8 mouse cellular contexts compared by ENCODE assay signal in the genomic region with DNA sequence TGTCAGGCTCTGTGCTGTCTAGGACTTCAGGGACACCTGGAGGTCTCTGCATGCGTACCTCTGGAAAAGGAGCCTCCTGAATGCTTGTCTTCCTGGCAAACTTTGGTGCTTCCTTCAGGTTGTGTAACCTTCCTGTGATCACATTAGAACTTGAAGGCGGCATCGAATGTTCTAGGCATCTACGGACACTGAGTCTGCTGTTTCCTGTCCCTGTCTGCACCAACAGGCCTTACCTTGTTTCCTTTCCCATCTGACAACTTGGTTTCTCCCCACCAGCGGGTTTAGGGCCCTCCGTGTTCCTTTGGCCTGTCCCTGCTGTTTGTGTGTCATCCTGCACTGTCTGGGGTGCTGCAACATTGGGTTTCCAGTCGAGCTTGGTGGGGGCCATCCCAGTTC. TPM values are rescaled to one million over a fixed set of nuclear protein-coding genes. Genes with fewer than 3 reads are reported as not detected.
A peak's percentile ranks its signal among the peaks of the same experiment; 100 is the strongest.
DNase-seq lines count a peak whose midpoint lies in the region; ATAC-seq and TF ChIP-seq lines count a peak whose summit lies in the region.
"Had no signal": no experiment of that assay in that cellular context is flagged by ENCODE, and none has a peak within 500 bp of the region (broad histone marks: within the 10 kb centered on the region; RNA-seq: fewer than 3 reads in every experiment).

No protein-coding gene starts in this region.

- H3K4me1 ChIP-seq in E14TG2a.4 (replicated peaks; ENCODE audit: low read depth, low read length) = peaks cover 93% of the 10 kb centered on the region
- H3K4me1 ChIP-seq in embryonic facial prominence, embryonic 12.5 days = peaks cover 62% of the 10 kb centered on the region
- peaks cover 84% of the 10 kb centered on the region for H3K4me1 ChIP-seq in liver, embryonic 15.5 days (replicated peaks)

- no peak for ATAC-seq in embryonic facial prominence, embryonic 12.5 days (ENCODE audit: insufficient number of reproducible peaks, insufficient read depth, low FRiP score, low TSS enrichment)
- ATAC-seq in liver, embryonic 15.5 days (ENCODE audit: insufficient read depth) = no peak

- H3K4me2 ChIP-seq in embryonic facial prominence, embryonic 12.5 days (replicated peaks) = no peak overlapping the region
- H3K4me2 ChIP-seq in liver, embryonic 15.5 days = peak overlapping the region; percentile 95

- H3K27me3 ChIP-seq in E14TG2a.4 (ENCODE audit: insufficient read depth, low read length) = no peaks in the 10 kb centered on the region
- H3K27me3 ChIP-seq in embryonic facial prominence, embryonic 12.5 days = no peaks in the 10 kb centered on the region
- H3K27me3 ChIP-seq in liver, embryonic 15.5 days = no peaks in the 10 kb centered on the region

- no peak overlapping the region for H3K4me3 ChIP-seq in left cerebral cortex, adult 2 months
- peak overlapping the region; percentile 77 for H3K4me3 ChIP-seq in E14TG2a.4 (replicated peaks; ENCODE audit: low read length)
- no peak overlapping the region for H3K4me3 ChIP-seq in embryonic facial prominence, embryonic 12.5 days
- H3K4me3 ChIP-seq in liver, embryonic 15.5 days (replicated peaks) = peak overlapping the region; percentile 55; the same call in 1 of the 2 replicates

- TF ChIP-seq CTCF in left cerebral cortex, adult 2 months (IDR thresholded peaks at IDR 0.05) = no peak
- TF ChIP-seq CTCF in E14TG2a.4 (conservative IDR thresholded peaks at IDR 0.05; ENCODE audit: low read length) = no peak

- 0 out of 2 replicates have a peak overlapping the region, but pooled peaks have one; percentile 5 for H3K9ac ChIP-seq in embryonic facial prominence, embryonic 12.5 days
- H3K9ac ChIP-seq in liver, embryonic 15.5 days = no peak overlapping the region

- H3K27ac ChIP-seq in left cerebral cortex, adult 2 months = 0 out of 2 replicates have a peak overlapping the region, but pooled peaks have one; percentile 11
- peak overlapping the region; percentile 90 for H3K27ac ChIP-seq in embryonic facial prominence, embryonic 12.5 days
- peak overlapping the region; percentile 93 for H3K27ac ChIP-seq in liver, embryonic 15.5 days (replicated peaks)

- intact Hi-C loops in left cerebral cortex, adult 2 months (cut with DNase I) = no loop called here

- H3K9me3 ChIP-seq in E14TG2a.4 (ENCODE audit: low read length) = no peaks in the 10 kb centered on the region
- no peaks in the 10 kb centered on the region for H3K9me3 ChIP-seq in embryonic facial prominence, embryonic 12.5 days
- H3K9me3 ChIP-seq in liver, embryonic 15.5 days (replicated peaks) = no peaks in the 10 kb centered on the region

- 86% methylated on average over 7 of the region's 7 CpGs for WGBS in embryonic facial prominence, embryonic 12.5 days
- WGBS in liver, embryonic 15.5 days (ENCODE audit: insufficient replicate concordance) = 63% methylated on average over 7 of the region's 7 CpGs

- H3K36me3 ChIP-seq in E14TG2a.4 (ENCODE audit: insufficient read depth, low read length) = peaks cover 20% of the 10 kb centered on the region
- 0 out of 2 replicates have a peak, but pooled peaks cover 4% of the 10 kb centered on the region for H3K36me3 ChIP-seq in embryonic facial prominence, embryonic 12.5 days
- H3K36me3 ChIP-seq in liver, embryonic 15.5 days (replicated peaks) = peaks cover 10% of the 10 kb centered on the region; the same call in 1 of the 2 replicates

- no peak for DNase-seq in left cerebral cortex, adult 2 months (ENCODE audit: extremely low spot score in 1 of 2, low spot score in 2 of 2)
- no peak for DNase-seq in left cerebral cortex, adult 8-10 months (ENCODE audit: low spot score in 2 of 2)
- DNase-seq in cerebellum, postnatal 25 days = no peak
- DNase-seq in right cerebral cortex, postnatal 10 days (ENCODE audit: low spot score in 2 of 2) = no peak
- DNase-seq: cerebellum, adult 9-10 months had no signal

RNA-seq across cellular contexts. Expression of a gene that starts 21.7 kb away (rescaled TPM):
- total RNA-seq in left cerebral cortex, adult 2 months (2021) = 10 to 100 TPM; 22.2 to 22.6 TPM
- 10 to 100 TPM; 20.1 to 25.6 (median 25.1) TPM for total RNA-seq in left cerebral cortex, adult 8-10 months (2022)
- 10.8 and 12.4 TPM in 2 replicates for polyA plus RNA-seq in embryonic facial prominence, embryonic 12.5 days (2016; fragmentation: Nextera tagmentation; extraction: Ambion mirVana)
- polyA plus RNA-seq in liver, embryonic 15.5 days (2015; fragmentation: Nextera tagmentation; extraction: Ambion mirVana) = 4.2 and 5.6 TPM in 2 replicates

RNA-seq across cellular contexts. Expression of a gene that starts 40.7 kb away (rescaled TPM):
- 10 to 100 TPM; 40.4 to 46.1 TPM for total RNA-seq in left cerebral cortex, adult 2 months (2021)
- 10 to 100 TPM; 39.6 to 43.1 (median 42.7) TPM for total RNA-seq in left cerebral cortex, adult 8-10 months (2022)
- 7.0 and 8.4 TPM in 2 replicates for polyA plus RNA-seq in embryonic facial prominence, embryonic 12.5 days (2016; fragmentation: Nextera tagmentation; extraction: Ambion mirVana)
- polyA plus RNA-seq in liver, embryonic 15.5 days (2015; fragmentation: Nextera tagmentation; extraction: Ambion mirVana) = 2.0 and 2.1 TPM in 2 replicates

Comparison
In these comparisons a context has a peak if more than half of its experiments do, and no peak if none do; other contexts are left out.
1. H3K27ac ChIP-seq: peak in every context shown above with its lines; median percentile 93 in liver, embryonic 15.5 days; 90 in embryonic facial prominence, embryonic 12.5 days; 11 in left cerebral cortex, adult 2 months.
2. H3K4me3 ChIP-seq: peak in E14TG2a.4 (single experiment) and liver, embryonic 15.5 days (single experiment); none in left cerebral cortex, adult 2 months (single experiment) and embryonic facial prominence, embryonic 12.5 days (single experiment).